Mouse (Mus musculus): ENCODE results near the gene Gpm6b.

Gpm6b gene

DNA sequence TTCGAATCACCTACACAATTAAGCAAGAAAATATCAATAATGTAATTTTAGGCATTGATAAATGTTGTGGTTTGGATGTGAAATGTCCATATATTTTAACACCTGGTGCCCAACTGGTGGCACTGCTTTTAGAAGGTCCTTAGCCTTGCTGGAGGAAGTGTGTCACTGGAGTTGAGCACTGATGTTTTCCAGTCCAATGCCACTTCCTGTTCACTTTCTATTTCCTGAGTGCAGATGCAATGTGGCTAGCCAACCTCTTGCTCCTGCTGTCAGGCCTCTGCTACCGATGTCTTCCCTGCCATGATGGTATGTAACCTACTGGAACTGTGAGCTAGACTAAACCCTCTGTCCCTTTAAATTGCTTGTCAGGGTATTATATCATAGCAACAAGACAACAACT lies 65.6 kb downstream of the Gpm6b start:
- DNase-seq (ENCODE audit: low spot score) = no peak

GRCm38 (mm10) chrX:166307437-166308222 lies 68.9 kb downstream of the Gpm6b start:
- DNase-seq (ENCODE audit: low spot score) = no peak

DNA sequence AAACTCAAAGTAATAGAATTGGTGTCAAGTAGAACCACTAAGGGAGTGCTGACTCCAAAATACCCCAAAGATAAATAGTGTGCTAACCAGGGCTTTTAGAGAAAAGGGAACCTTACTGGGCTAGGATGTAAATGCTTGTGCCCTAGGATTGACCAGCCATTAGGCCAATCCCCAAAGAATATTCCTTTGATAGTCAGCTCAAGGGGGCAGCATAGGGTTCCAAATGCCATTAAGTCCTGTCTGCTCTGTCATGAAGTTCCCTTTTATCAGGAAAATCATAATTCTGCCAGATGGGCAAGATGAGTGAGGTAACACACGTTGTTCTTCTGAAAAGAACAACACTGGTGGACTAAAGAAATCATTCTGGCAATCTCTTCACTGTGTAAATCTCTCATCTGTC lies 70.1 kb downstream of the Gpm6b start:
- no peak for DNase-seq (ENCODE audit: low spot score)

DNA sequence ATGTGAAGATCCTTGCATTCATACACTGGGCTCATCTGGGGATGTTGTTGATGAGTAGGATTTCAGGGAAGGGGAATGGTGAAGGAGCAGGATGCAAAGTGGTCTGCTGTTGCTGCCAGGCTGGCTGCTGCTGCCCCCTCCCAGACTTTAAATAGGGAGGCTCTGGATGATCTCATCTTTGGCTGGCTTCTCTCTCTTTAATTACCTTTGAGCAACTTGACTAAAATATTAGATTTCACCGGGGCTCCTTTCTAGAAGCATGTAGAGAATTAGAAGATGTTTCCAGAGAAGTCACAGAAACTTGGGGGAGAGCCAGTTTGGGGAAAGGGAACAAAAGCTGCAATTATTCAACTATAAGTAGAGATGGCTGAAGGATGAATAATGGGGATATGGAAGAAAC lies 76.5 kb downstream of the Gpm6b start:
- no peak for DNase-seq (ENCODE audit: low spot score)

GRCm38 (mm10) chrX:166316552-166317375 lies 78.1 kb downstream of the Gpm6b start:
- no peak for DNase-seq (ENCODE audit: low spot score)

GRCm38 (mm10) chrX:166317376-166317679 lies 78.6 kb downstream of the Gpm6b start:
- DNase-seq (ENCODE audit: low spot score) = no peak

- no peak for DNase-seq (ENCODE audit: low spot score)
These were observed 84.5 kb downstream of the Gpm6b start for GRCm38 (mm10) chrX:166323226-166323625.

DNA sequence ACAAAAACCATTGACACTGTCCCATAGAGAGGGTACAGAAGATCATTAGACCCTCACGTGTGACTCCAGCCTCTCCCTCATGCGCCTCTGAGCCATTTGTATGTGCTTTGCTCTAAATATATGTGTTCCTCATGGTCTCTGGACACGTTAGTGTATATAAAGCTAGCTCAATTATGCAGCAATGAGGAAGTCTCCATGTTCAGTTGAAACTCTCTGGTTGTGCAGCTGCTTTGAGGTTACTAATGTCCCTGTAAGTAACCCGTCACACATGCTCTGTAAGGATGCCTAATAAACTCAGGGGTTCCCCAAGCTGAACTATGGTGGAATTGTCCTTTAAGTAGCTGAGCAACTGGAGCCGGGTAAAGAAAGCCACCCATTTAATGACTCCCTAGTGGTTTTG lies 88.9 kb downstream of the Gpm6b start:
- no peak for DNase-seq (ENCODE audit: low spot score)

DNA sequence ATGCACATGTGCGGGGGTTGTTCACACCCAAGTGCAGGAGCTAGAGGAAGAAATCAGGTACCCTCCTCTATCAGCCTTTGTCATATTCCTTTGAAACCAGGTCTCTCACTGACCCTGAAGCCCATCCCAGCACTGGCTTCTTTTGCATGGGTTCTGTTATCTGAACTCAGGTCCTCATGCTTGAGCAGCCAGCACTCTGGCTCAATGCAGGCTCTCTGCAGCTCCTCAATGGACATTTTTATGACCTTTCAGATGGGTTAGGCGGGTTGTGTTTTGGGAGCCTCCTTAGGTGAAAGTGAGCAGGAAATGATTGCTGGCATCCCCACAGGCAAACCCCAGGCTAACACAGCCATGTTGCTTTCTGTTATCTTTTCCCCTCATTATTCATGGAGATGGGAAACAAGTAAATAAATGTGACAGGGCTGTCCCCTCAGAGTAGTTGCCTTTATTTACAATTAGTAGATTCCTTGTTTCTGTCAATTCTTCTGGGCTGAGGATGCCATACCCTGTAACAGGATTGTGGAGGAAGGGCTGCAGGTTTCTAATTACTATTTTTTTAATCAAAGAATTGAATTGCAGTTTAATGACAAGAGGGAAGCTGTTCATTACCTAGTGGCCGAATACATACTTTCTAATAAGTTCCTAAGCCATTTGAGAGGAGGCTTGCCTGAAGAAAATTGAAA lies 89.6 kb downstream of the Gpm6b start:
- no peak for DNase-seq (ENCODE audit: low spot score)

- no peak for DNase-seq (ENCODE audit: low spot score)
These were observed 90.3 kb downstream of the Gpm6b start for GRCm38 (mm10) chrX:166328904-166329451.

- no peak for DNase-seq (ENCODE audit: low spot score)
These were observed 95.9 kb downstream of the Gpm6b start for GRCm38 (mm10) chrX:166334516-166335136.

GRCm38 (mm10) chrX:166338353-166338752 lies 99.6 kb downstream of the Gpm6b start:
- no peak for DNase-seq (ENCODE audit: low spot score)

- DNase-seq (ENCODE audit: low spot score) = no peak
These were observed 100.2 kb downstream of the Gpm6b start for GRCm38 (mm10) chrX:166338784-166339520.

DNA sequence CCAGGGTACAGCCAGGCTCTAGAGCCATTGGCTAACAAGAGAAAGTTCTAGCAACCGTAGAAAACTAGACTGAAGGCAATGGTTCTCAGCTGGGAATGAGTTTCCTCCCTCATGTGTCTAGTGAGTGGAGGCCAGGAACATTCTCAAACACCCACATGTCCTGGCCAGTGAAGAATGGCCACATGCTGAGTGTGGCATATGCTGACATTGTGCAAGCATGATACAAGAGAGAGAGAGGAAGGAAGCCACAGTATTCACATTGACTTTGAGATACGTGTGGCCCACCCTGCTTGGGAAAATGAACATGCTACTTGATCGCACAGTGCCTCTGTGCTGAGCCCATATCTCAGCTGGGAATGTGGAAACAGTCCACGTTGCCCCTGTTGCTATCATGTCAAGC lies 101.2 kb downstream of the Gpm6b start:
- DNase-seq (ENCODE audit: low spot score) = peak; percentile 5

DNA sequence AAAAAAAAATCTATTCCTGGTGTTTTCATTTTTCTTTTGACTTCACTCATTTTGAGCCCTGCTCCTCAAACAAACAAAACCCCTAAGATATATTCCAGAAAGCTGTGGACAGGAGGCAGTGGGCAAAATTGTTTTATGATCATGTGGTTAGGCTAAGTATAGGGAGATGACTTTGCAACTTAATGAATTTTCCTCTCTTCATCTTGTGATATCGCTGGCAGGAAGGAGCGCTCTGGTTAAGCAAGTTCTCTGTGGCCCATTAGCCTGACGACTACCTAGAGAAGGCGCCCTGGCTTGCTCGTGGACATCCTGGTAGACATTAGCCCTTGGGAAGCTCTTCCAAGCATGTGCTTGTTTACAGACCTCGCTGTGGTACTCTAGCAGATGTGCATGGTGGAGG lies 103.1 kb downstream of the Gpm6b start:
- DNase-seq (ENCODE audit: low spot score) = no peak

DNA sequence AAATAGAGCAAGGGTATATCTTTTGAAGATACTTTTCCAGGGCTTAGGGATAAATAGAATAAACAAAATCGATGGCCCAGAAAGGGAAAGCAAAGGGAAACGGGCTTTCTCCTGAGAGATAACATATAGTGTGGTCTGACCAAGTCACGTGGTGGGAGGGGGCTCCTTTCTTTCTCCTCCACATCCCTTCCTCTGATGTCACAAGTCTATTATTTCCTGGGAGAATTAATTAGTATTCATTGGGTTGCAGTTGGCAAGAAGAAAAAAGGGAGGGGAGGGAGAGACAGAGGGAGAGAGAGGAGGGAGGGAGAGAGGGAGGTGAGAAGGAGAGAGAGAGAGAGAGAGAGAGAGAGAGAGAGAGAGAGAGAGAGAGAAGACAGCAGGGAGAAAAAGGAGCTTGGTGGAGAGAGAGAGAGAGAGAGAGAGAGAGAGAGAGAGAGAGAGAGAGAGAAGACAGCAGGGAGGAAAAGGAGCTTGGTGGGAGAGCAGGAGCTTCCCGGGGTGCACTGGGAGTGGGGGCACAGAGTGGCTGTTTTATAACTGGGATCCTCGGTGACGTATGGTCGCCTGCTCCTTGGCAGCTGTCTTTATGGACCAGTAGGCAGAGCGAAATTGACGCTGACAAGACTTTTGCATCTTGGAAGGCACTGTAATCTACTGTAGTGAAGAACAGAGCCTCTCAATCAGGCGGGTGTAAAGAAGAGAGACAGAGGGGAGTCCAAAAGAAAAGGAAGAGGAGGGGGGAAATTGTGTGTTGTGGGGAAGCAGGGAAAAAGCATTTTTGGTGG lies 105.7 kb downstream of the Gpm6b start:
- DNase-seq (ENCODE audit: low spot score) = no peak

DNA sequence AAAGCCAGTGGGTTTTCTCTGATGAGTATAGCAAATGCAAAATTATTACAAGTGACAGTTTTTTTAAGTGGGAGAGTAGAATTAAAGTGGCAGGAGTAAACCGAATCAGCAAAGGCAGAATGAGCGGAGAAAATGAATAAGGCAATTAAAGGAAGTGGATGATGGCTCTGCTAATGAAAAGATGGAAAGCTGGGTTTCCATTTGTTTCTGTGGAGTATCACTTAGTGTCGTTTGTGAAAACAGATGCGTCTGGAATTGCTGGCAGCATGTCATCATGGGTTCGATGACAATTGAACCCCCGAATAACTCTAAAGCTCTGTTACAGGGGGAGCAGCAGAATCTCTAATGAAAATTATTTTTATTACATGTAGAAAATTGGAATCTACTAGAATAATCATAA lies 109.4 kb downstream of the Gpm6b start:
- DNase-seq (ENCODE audit: low spot score) = no peak

- no peak for DNase-seq (ENCODE audit: low spot score)
These were observed 109.9 kb downstream of the Gpm6b start for GRCm38 (mm10) chrX:166348634-166349033.

DNA sequence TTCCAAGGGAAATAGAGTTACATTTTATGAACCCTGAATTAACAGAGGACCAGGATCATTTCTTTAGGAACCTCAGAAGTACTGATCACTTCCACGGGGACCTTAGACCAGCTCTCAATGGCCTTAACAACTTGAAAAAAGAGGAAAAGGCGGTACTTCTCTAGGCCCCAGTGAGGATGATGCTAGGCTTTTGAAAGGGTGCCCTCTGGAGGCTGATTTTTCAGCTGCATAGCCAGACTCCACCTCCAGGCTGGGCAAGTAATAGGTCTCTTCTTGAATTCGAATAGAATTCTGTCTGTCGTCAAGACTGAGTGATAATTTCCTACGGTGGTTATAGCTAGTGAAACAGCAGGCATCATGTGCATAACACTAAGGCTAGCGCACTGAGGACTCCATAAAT lies 113.1 kb downstream of the Gpm6b start:
- peak; percentile 73 for DNase-seq (ENCODE audit: low spot score)

- no peak for DNase-seq (ENCODE audit: low spot score)
These were observed 114.7 kb downstream of the Gpm6b start for GRCm38 (mm10) chrX:166353412-166353811.

- DNase-seq (ENCODE audit: low spot score) = peak; percentile 37
These were observed 116.2 kb downstream of the Gpm6b start for GRCm38 (mm10) chrX:166354913-166355312.

All from adipocyte (in vitro differentiated cells).